ENCODE assay signal across 8 mouse cellular contexts in genomic region chr7:128563373-128563772, GRCm38 (mm10). TPM values are rescaled to one million over a fixed set of nuclear protein-coding genes. Genes with fewer than 3 reads are reported as not detected.
DNase-seq lines count a peak whose midpoint lies in the region; ATAC-seq and TF ChIP-seq lines count a peak whose summit lies in the region.

No protein-coding gene starts in this region.

- H3K36me3 ChIP-seq in heart, adult 2 months (ENCODE audit: control insufficient read depth, insufficient read depth, low read length), result no peaks in the 10 kb centered on the region
- no peaks in the 10 kb centered on the region for H3K36me3 ChIP-seq in megakaryocyte, embryonic 14.5 days (replicated peaks; ENCODE audit: low read length)

- DNase-seq in heart, adult 2 months, result no peak
- DNase-seq in heart, adult 8-10 months (ENCODE audit: low spot score), result no peak
- DNase-seq in CD4-positive, CD25-positive, alpha-beta regulatory T cell, adult 2 months (ENCODE audit: low read depth, low spot score), result peak; percentile 71
- DNase-seq in frontal cortex, postnatal 10 days (ENCODE audit: low spot score in 2 of 2), result no peak
- no peak for DNase-seq in left cerebral cortex, adult 9 months (ENCODE audit: low spot score in 2 of 2)

- no peaks in the 10 kb centered on the region for H3K27me3 ChIP-seq in heart, adult 2 months (ENCODE audit: control insufficient read depth, insufficient read depth, low read length)
- no peaks in the 10 kb centered on the region for H3K27me3 ChIP-seq in megakaryocyte, embryonic 14.5 days (replicated peaks)

- intact Hi-C loops in heart, adult 2 months (cut with DNase I), result loop anchor here (1.0 to 2.0 kb wide), 2 partner anchors 89 to 127 kb away; no protein-coding TSS in a partner anchor

- no peak for ATAC-seq in activated CD4-positive, CD25-positive, alpha-beta regulatory T cell, adult 4 months

- no peaks in the 10 kb centered on the region for H3K4me1 ChIP-seq in heart, adult 2 months (ENCODE audit: control insufficient read depth, insufficient read depth, low read length)
- H3K4me1 ChIP-seq in cortical plate, adult 2 months (ENCODE audit: control insufficient read depth, insufficient read depth, low read length), result no peaks in the 10 kb centered on the region
- peaks cover 14% of the 10 kb centered on the region for H3K4me1 ChIP-seq in megakaryocyte, embryonic 14.5 days

- no peaks in the 10 kb centered on the region for H3K9me3 ChIP-seq in megakaryocyte, embryonic 14.5 days

- no peak for TF ChIP-seq POLR2A in heart, adult 2 months (IDR thresholded peaks at IDR 0.05; ENCODE audit: insufficient read depth, low read depth, low read length)
- TF ChIP-seq POLR2A in cortical plate, adult 2 months (IDR thresholded peaks at IDR 0.05; ENCODE audit: extremely low read depth, insufficient read depth, low read length), result no peak

- no peak for TF ChIP-seq EP300 in heart, adult 2 months (IDR thresholded peaks at IDR 0.05; ENCODE audit: insufficient read depth, low read depth, low read length)

- peak; percentile 81 for TF ChIP-seq CTCF in heart, adult 2 months (IDR thresholded peaks at IDR 0.05)
- TF ChIP-seq CTCF in cortical plate, adult 2 months (IDR thresholded peaks at IDR 0.05; ENCODE audit: extremely low read depth, insufficient read depth, low read length), result peak; percentile 33

- no peak overlapping the region for H3K4me3 ChIP-seq in heart, adult 2 months
- no peak overlapping the region for H3K4me3 ChIP-seq in cortical plate, adult 2 months (ENCODE audit: insufficient read depth, low read length)
- peak overlapping the region; percentile 19 for H3K4me3 ChIP-seq in megakaryocyte, embryonic 14.5 days (replicated peaks)

- no peak overlapping the region for H3K27ac ChIP-seq in heart, adult 2 months
- H3K27ac ChIP-seq in cortical plate, adult 2 months (ENCODE audit: insufficient read depth, low read length), result no peak overlapping the region

- WGBS in heart, adult 2 months, result 43% methylated on average over 4 of the region's 4 CpGs

- H3K79me2 ChIP-seq in heart, adult 2 months (replicated peaks; ENCODE audit: control insufficient read depth, insufficient read depth, low read length), result no peaks in the 10 kb centered on the region

- H3K9ac ChIP-seq in heart, adult 2 months (ENCODE audit: low read depth, low read length), result no peak overlapping the region

RNA-seq across cellular contexts. Expression of gene Bag3, which starts 40.0 kb away (rescaled TPM):
- total RNA-seq in heart, adult 2 months (2021), result 100 to 1,000 TPM; 259 to 296 TPM
- polyA plus RNA-seq in heart, adult 2 months (2012; rRNA removed), result 133 and 148 TPM in 2 replicates
- 100 to 1,000 TPM; 281 to 370 (median 342) TPM for total RNA-seq in heart, adult 8-10 months (2022)
- polyA plus RNA-seq in cortical plate, adult 2 months (2012; rRNA removed), result 4.9 and 5.4 TPM in 2 replicates
- polyA plus RNA-seq in megakaryocyte, embryonic 14.5 days (2012; ENCODE audit: insufficient read depth, low replicate concordance), result 42.5 and 84.5 TPM in 2 replicates
- polyA plus RNA-seq in activated CD4-positive, CD25-positive, alpha-beta regulatory T cell, adult 4 months (2017; shearing (Covaris generic)), result 10 to 100 TPM in 1 of 2 experiments, 1 to 10 TPM in 1; 5.8 to 13.0 TPM

RNA-seq across cellular contexts. Expression of gene Inpp5f, which starts 47.8 kb away (rescaled TPM):
- 1 to 10 TPM; 4.1 to 4.5 TPM for total RNA-seq in heart, adult 2 months (2021)
- 1.5 and 4.0 TPM in 2 replicates for polyA plus RNA-seq in heart, adult 2 months (2012; rRNA removed)
- 1 to 10 TPM; 4.0 to 6.2 (median 4.8) TPM for total RNA-seq in heart, adult 8-10 months (2022)
- polyA plus RNA-seq in cortical plate, adult 2 months (2012; rRNA removed), result 54.6 and 57.5 TPM in 2 replicates
- polyA plus RNA-seq in megakaryocyte, embryonic 14.5 days (2012; ENCODE audit: insufficient read depth, low replicate concordance), result 0.51 TPM in 1 of 2 replicates, not detected in the other
- 10 to 100 TPM; 46.7 to 50.3 TPM for polyA plus RNA-seq in activated CD4-positive, CD25-positive, alpha-beta regulatory T cell, adult 4 months (2017; shearing (Covaris generic))
